Mouse (Mus musculus): ENCODE results near the gene Epb42.
"Not testable (repeated sequence)": the region's sequence is repeated elsewhere in the genome, so short reads cannot be mapped to it uniquely, and the experiment has no call there.

Epb42 gene

DNA sequence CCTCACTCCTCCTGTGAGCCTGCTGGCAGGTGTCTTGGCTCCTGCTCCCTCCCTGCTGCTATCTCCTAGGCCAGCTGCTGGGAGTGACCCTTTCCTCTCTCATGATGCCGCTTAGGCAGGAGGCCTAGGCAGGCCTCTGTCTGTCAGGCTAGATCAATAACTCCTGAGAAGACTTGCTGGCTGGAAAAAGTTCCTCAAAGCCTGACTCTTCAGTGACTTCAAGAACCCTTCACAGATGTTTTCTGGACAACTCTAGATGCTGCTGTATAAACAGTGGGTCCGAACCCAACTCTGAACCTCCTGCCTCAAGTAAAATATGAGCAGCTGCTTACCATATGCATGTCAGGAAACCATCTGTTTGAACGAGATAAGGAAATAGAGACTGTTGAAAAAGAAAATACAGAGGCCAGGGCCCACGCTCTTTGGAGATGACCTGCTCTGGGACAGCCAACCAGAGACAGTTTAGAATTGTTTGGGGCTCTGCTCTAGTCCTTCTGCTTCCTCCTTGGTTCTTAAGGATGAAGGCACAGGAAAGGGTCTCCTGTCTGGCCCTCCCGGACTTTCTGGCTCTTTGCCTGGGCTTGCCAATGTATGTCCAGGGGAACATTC, at the start of gene Epb42:
TSS of gene Epb42 (minus strand) at position 340 of the 609 bp plus-strand sequence.
- no peak for DNase-seq (ENCODE audit: extremely low read depth, low read depth, low spot score)

DNA sequence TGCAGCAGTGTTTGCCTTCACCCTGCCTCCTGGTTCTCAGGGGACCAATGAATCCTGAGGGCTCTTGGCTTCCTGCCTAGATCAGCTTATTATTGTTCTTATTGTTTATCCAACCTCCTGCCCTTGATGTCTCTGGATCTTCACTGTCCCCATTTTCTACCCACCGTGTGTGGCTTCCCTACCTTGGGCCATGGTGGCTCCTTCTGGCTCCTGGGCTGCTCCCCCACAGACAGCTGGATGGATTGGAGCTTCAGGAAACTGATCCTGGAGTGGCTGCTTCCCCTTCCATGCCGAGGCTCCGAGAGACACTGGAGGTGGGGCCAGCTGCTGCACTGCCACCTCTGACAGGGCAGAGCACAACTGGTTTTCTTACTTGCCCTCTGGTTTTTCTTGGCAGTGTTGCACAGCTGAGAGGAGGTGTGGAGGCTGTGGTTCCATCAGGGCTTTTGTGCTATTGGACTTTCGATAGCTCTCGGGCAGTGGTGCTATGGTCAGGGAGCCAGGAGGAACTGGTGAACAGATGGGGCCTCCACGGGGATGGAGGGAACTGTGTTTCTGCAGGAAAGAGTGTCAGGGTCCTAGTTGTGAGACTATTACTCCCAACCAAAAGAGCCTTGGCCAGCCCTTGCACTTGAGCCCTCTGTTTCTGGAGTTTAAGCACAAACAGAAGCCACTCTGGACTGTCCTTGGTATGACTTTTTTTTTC, 48.8 kb upstream of the Epb42 start, which contains the start of gene Tgm5:
TSS of gene Tgm5 (minus strand) at position 362 of the 706 bp plus-strand sequence.
- DNase-seq (ENCODE audit: extremely low read depth, low read depth, low spot score): peak; percentile 31

GRCm38 (mm10) chr2:121082626-121083025, 45.8 kb upstream of the Epb42 start:
- no peak for DNase-seq (ENCODE audit: extremely low read depth, low read depth, low spot score)

DNA sequence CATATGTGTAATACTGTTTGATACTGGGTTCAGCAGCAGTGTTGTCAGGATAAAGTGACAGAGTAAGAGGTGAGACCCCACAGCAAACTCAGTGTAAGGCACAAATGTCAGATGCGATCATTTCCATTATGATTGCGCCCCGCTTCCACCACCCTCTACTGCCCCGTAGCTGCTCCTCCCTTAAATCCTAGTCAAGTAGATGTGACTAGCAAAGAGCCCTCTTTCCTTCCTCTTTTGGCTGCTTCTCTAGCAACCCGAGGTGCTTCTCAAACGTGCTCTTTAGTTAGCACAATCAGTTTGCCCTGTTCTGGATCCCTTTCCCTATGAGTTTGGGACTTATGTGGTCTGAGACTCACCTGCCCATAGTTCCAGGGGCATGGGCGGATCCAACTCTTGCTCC, 37.9 kb upstream of the Epb42 start:
- no peak for DNase-seq (ENCODE audit: extremely low read depth, low read depth, low spot score)

DNA sequence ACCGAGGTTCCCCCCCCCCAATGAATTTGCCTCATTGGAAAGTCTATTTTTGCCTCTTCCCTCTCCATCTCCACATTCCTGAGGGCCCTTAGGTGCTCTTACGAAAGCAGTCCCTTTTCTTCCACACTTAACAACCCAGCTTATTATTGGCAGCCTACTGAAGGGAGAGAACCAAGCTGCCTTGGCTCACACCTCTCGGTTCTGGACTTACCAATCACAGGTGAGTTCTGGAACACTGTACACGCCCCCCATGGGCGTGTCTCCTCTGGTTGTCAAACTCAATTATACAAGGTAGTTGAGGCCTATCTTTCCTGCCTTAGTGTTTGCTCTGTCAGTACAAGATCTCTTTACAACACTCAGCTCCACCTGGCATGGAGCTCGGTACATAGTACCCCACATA, 35.0 kb upstream of the Epb42 start:
- no peak for DNase-seq (ENCODE audit: extremely low read depth, low read depth, low spot score)

DNA sequence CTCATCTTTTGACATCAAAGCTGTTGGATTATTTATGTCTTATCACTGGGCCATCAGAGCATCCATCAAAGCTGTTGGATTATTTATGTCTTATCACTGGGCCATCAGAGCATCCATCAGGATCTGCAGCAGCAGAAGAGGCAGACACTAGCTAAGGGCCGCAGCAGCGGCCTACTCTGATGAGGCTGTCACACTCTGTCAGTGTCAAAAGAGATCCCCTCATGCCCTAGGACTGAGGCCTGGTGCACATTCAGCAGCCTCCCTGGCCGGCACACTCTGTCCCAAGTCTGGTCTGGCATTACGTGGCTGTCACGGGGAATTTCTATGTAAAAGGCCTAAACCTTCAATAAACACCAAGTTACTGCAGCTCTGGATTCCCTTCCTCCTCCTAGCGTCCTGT, 32.6 kb upstream of the Epb42 start:
- DNase-seq (ENCODE audit: extremely low read depth, low read depth, low spot score): no peak

- DNase-seq (ENCODE audit: extremely low read depth, low read depth, low spot score): no peak
Observed at GRCm38 (mm10) chr2:121067116-121067515, 30.2 kb upstream of the Epb42 start.

GRCm38 (mm10) chr2:121061315-121061714, 24.4 kb upstream of the Epb42 start:
- DNase-seq (ENCODE audit: extremely low read depth, low read depth, low spot score): no peak

DNA sequence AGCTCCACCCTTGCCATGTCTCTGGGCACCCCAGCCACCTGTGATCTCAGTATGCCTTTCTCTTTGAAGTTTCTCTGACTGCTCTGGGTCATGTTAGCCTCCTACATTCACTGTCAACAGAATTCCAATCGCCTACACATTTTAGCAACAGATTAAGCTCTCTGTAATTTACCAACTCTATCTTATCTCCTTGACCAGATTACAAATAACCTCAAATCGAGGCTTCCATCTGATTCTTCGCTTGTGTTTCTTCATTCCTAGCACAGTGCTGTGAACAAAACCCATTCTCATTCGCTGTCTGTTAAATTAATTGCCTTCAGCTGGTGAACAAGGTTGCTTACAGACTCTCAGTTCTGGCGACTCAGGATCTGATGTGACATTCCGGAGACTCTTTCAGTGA, 21.1 kb upstream of the Epb42 start:
- no peak for DNase-seq (ENCODE audit: extremely low read depth, low read depth, low spot score)

DNA sequence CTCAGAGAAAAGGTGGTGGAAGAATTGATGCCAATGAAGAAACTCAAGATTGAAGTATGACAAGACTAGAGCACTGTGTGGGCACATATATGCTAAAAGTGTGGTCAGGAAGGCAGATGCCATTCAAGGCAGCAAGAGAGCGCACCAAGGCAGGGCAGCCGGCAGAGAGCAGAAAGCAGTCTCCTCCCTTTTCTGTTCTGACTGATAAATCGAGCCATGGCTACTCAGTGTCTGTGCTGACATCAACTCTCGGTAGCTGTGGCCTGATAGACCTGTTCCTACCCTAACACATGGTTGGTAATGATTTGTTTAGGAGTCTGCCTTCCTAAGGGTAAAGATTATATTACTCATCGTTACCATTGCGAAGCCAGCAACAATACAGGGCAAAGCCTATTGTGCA, 19.0 kb upstream of the Epb42 start:
- DNase-seq (ENCODE audit: extremely low read depth, low read depth, low spot score): peak; percentile 16

DNA sequence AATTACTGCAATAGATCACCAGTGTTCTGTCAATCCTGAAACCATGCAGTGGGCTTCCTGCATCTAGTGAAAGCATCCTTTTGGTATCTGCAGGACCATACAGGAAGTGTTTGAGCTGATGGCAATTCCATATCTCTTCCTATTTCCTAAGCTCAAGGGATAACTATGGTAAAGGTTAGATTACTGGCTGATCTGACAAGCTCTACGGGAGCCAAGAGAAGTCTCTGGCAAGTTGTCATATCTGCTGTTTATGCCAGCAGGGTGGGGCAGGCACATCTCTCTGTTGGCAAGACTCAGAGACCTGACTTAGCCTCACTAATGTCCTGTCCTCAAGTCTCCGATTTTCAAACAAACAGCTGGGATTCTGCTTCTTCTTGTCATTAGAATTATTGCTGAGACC, 17.2 kb upstream of the Epb42 start:
- no peak for DNase-seq (ENCODE audit: extremely low read depth, low read depth, low spot score)

DNA sequence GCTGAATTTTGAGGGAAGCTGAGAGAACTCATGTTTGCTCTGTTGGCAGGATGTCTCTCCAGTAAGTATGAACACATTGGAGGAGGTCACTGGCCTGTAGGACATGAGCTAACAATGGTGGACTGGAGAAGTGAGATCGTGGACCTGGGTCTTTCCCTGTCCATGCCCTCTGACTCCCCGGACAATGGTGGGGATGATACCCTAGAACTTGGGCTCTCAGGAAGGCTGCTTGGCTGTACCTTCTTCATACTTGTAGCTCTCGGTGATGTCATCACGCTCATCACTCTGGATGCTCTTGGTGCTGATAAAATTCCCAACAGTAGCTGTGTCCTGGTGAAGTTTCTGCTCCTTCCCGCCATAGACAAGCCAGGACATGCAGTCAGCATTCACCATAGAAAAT, 15.3 kb upstream of the Epb42 start:
- no peak for DNase-seq (ENCODE audit: extremely low read depth, low read depth, low spot score)

DNA sequence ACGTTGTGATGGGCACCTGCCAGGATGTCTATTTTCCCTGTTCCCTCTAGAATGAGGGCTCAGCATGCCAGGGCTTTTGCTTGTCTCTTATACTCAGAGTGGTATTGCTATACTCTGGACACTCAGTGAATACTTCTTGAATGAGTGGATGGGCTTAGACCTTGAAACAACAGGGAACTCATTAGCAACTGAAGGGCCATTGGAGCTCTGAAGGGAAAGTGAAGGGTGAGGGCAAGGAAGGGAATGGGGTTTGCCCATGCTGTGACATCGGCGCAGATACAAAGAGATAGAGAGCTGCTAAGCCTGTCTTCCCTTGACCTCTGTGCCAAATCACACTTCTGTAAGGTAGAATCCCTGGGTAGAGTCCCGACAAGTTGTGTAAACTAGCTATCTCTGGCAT, 8.8 kb upstream of the Epb42 start:
- no peak for DNase-seq (ENCODE audit: extremely low read depth, low read depth, low spot score)

GRCm38 (mm10) chr2:121041098-121041497, 4.2 kb upstream of the Epb42 start:
- no peak for DNase-seq (ENCODE audit: extremely low read depth, low read depth, low spot score)

- DNase-seq (ENCODE audit: extremely low read depth, low read depth, low spot score): no peak
Observed at GRCm38 (mm10) chr2:121039382-121039781, 2.5 kb upstream of the Epb42 start.

GRCm38 (mm10) chr2:121038851-121039250, 2.0 kb upstream of the Epb42 start:
- not testable (repeated sequence) for DNase-seq (ENCODE audit: extremely low read depth, low read depth, low spot score)

GRCm38 (mm10) chr2:121022918-121023317, 14.0 kb downstream of the Epb42 start:
- DNase-seq (ENCODE audit: extremely low read depth, low read depth, low spot score): no peak

DNA sequence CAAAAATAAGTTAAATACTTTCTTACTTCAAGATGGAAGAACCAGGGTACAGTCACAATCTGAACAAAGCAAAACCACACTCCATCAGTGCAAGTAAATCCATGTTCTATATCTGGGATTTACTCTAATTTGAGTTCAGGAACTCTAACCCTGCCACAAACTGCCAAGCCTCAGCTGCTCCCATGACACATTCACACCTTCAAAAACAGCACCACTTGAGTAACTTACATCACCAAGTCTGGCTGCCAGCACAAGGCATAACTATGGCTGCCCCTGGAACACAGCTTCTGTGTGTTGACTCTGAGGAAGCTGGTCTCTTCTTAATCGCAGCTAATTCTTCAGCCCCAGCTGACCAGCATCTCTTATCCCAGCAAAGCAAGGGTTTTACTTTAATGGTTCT, 19.7 kb downstream of the Epb42 start:
- DNase-seq (ENCODE audit: extremely low read depth, low read depth, low spot score): no peak

- DNase-seq (ENCODE audit: extremely low read depth, low read depth, low spot score): no peak
Observed at GRCm38 (mm10) chr2:121016226-121016625, 20.6 kb downstream of the Epb42 start.

DNA sequence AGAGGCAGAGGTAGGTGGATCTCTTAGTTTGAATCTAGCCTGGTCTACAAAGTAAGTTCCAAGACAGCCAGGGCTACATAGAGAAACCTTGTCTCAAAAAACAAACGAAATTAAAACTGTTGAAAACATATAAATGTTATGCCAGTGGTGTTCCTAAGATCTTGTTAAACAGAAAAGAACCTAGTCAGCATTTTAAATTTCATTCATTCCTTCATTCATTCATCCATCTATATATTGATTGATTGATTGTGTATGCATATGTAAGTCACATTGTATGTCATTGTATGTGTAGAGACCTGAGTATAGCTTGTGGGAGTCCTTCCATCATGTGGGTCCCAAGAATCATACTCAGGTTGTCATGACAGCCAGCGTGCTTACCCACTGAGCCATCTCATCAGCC, 21.4 kb downstream of the Epb42 start:
- no peak for DNase-seq (ENCODE audit: extremely low read depth, low read depth, low spot score)

- DNase-seq (ENCODE audit: extremely low read depth, low read depth, low spot score): no peak
Observed at GRCm38 (mm10) chr2:121012676-121013075, 24.2 kb downstream of the Epb42 start.

GRCm38 (mm10) chr2:121009071-121009677, 27.7 kb downstream of the Epb42 start:
- DNase-seq (ENCODE audit: extremely low read depth, low read depth, low spot score): no peak

All from fat pad, adult 2 months (tissue).